Comparison of ENCODE assay signal across 8 mouse cellular contexts in genomic region chr1:126484664-126485087, GRCm38 (mm10).
A peak's percentile ranks its signal among the peaks of the same experiment; 100 is the strongest.
DNase-seq lines count a peak whose midpoint lies in the region; TF ChIP-seq lines count a peak whose summit lies in the region.

No protein-coding gene starts in this region.

- no peak; the same call in 1 of the 2 replicates for TF ChIP-seq CTCF in lung, adult 2 months (IDR thresholded peaks at IDR 0.05; ENCODE audit: insufficient read depth, low read length)
- peak; percentile 48 for TF ChIP-seq CTCF in gastrocnemius, adult 2 months (IDR thresholded peaks at IDR 0.05)

- H3K4me3 ChIP-seq in lung, adult 2 months (replicated peaks; ENCODE audit: extremely low read depth, low read depth, low read length) = no peak overlapping the region
- no peak overlapping the region for H3K4me3 ChIP-seq in gastrocnemius, adult 2 months

- intact Hi-C loops in gastrocnemius, adult 2 months (cut with DNase I) = no loop called here

- H3K27ac ChIP-seq in gastrocnemius, adult 2 months = peak overlapping the region; percentile 70

- no peak for TF ChIP-seq POLR2A in lung, adult 2 months (IDR thresholded peaks at IDR 0.05; ENCODE audit: borderline replicate concordance, extremely low read depth, low read depth, low read length)

- peaks cover 41% of the 10 kb centered on the region for H3K4me1 ChIP-seq in lung, adult 2 months (ENCODE audit: control insufficient read depth, insufficient read depth, low read length)

- WGBS in lung, adult 2 months = 26% methylated on average over 6 of the region's 6 CpGs

- DNase-seq in cerebellum, postnatal 10 days = peak; percentile 66 to 77
- DNase-seq in cerebellum, adult 9-11 months = no peak
- peak; percentile 52 to 68 for DNase-seq in lung, adult 18-20 months
- no peak for DNase-seq in lung, adult 2 months
- DNase-seq in gastrocnemius, adult 2 months = peak; percentile 86
- DNase-seq in kidney, postnatal 14 days = peak; percentile 69
- DNase-seq in yolk sac, embryonic 10.5 days (ENCODE audit: low spot score) = no peak
- DNase-seq in MN1 (ENCODE audit: low spot score) = no peak

Comparison
In these comparisons a context has a peak if more than half of its experiments do, and no peak if none do; other contexts are left out.
1. DNase-seq: peak in cerebellum, postnatal 10 days (2 of 2), lung, adult 18-20 months (2 of 2), gastrocnemius, adult 2 months (single experiment) and kidney, postnatal 14 days (single experiment); none in cerebellum, adult 9-11 months (single experiment), lung, adult 2 months (single experiment), yolk sac, embryonic 10.5 days (single experiment) and MN1 (single experiment).